Mouse (Mus musculus) MEL (cell line): ENCODE measurements at regions not wholly inside any gene's neighbourhood (a gene's known extent, or its start where the extent isn't known, plus 50 kb on each side); places are given as distances from the start of the nearest gene placed in this dataset.

Experiments used
- DNase-seq: peaks from one replicate; pipeline ENCODE4 v3.0.0; 2011; ENCODE audit warnings: low read depth, low spot score
- H3K27ac ChIP-seq: 2 replicates; pipeline ENCODE4 v1.5.1; 2012; ENCODE audit warnings: low read depth, mild to moderate bottlenecking, control low read depth, low read length, moderate library complexity; ENCODE audit not compliant: control insufficient read depth
- H3K27me3 ChIP-seq, 2 experiments: fragments of 150-350 bp in 1 of 2; sonication (generic) in 1 of 2; 2 replicates each; pipeline ENCODE4 v1.6.1; 2012; ENCODE audit warnings: low read length in 2 of 2, mild to moderate bottlenecking in 2 of 2, improper control_type of control experiment in 1 of 2, moderate library complexity in 1 of 2; ENCODE audit not compliant: insufficient read depth in 2 of 2, control insufficient read depth in 1 of 2
- H3K36me3 ChIP-seq, 2 experiments: 2 replicates each; pipeline ENCODE4 v1.6.1; 2012 to 2014; ENCODE audit warnings: low read length in 2 of 2, improper control_type of control experiment in 1 of 2, inconsistent platforms in 1 of 2, mild to moderate bottlenecking in 1 of 2; ENCODE audit not compliant: insufficient read depth in 2 of 2, control insufficient read depth in 1 of 2
- H3K4me1 ChIP-seq, 2 experiments: fragments of 150-350 bp in 1 of 2; sonication (generic) in 1 of 2; 2 replicates each; pipeline ENCODE4 v1.6.1; 2012; ENCODE audit warnings: low read length in 2 of 2, improper control_type of control experiment in 1 of 2, mild to moderate bottlenecking in 1 of 2; ENCODE audit not compliant: insufficient read depth in 2 of 2, control insufficient read depth in 1 of 2
- H3K4me3 ChIP-seq, 2 experiments: fragments of 150-350 bp in 1 of 2; sonication (generic) in 1 of 2; 2 replicates each; pipeline ENCODE4 v1.5.1; 2012; ENCODE audit warnings: low read depth in 2 of 2, low read length in 2 of 2, mild to moderate bottlenecking in 2 of 2, moderate library complexity in 2 of 2, control low read depth in 1 of 2, improper control_type of control experiment in 1 of 2; ENCODE audit not compliant: control insufficient read depth in 1 of 2, insufficient read depth in 1 of 2
- H3K79me2 ChIP-seq: 2 replicates; pipeline ENCODE4 v1.6.1; 2012; ENCODE audit warnings: mild to moderate bottlenecking, low read length, moderate library complexity; ENCODE audit not compliant: control insufficient read depth, poor library complexity, insufficient read depth
- H3K9ac ChIP-seq: 2 replicates; pipeline ENCODE4 v1.6.1; 2012; ENCODE audit warnings: low read depth, mild to moderate bottlenecking, control low read depth, low read length, moderate library complexity; ENCODE audit not compliant: control insufficient read depth, poor library complexity, severe bottlenecking
- H3K9me3 ChIP-seq: fragments of 150-350 bp; sonication (generic); replicated peaks from 2 replicates; pipeline ENCODE4 v1.6.1; 2012; ENCODE audit warnings: mild to moderate bottlenecking, low read length, improper control_type of control experiment, moderate library complexity; ENCODE audit not compliant: insufficient read depth
- BHLHE40 ChIP-seq: IDR thresholded peaks from 2 replicates; pipeline ENCODE4 v1.6.1; 2012; ENCODE audit warnings: low read depth, mild to moderate bottlenecking, inconsistent platforms, low read length, improper control_type of control experiment, borderline replicate concordance
- CHD1 ChIP-seq: IDR thresholded peaks from 2 replicates; pipeline ENCODE4 v1.6.1; 2012; ENCODE audit warnings: low read depth, mild to moderate bottlenecking, inconsistent platforms, low read length, improper control_type of control experiment
- CHD2 ChIP-seq: IDR thresholded peaks from 2 replicates; pipeline ENCODE4 v1.6.1; 2011; ENCODE audit warnings: low read length, improper control_type of control experiment
- ELF1 ChIP-seq: IDR thresholded peaks from 2 replicates; pipeline ENCODE4 v1.6.1; 2014; ENCODE audit warnings: low read depth, mild to moderate bottlenecking, inconsistent platforms, low read length, improper control_type of control experiment, moderate library complexity
- ETS1 ChIP-seq: IDR thresholded peaks from 2 replicates; pipeline ENCODE4 v1.6.1; 2012; ENCODE audit warnings: low read depth, mild to moderate bottlenecking, inconsistent platforms, low read length, improper control_type of control experiment, moderate library complexity
- JUND ChIP-seq: IDR thresholded peaks from 2 replicates; pipeline ENCODE4 v1.6.1; 2011; ENCODE audit warnings: low read depth, mild to moderate bottlenecking, improper control_type of control experiment, low read length
- MAFK ChIP-seq: IDR thresholded peaks from 2 replicates; pipeline ENCODE4 v1.6.1; 2011; ENCODE audit warnings: low read depth, mild to moderate bottlenecking, low read length, improper control_type of control experiment, borderline replicate concordance
- MAX ChIP-seq: IDR thresholded peaks from 2 replicates; pipeline ENCODE4 v1.6.1; 2011; ENCODE audit warnings: low read length, improper control_type of control experiment
- MAZ ChIP-seq: IDR thresholded peaks from 2 replicates; pipeline ENCODE4 v1.6.1; 2012; ENCODE audit warnings: low read depth, mild to moderate bottlenecking, inconsistent platforms, low read length, improper control_type of control experiment
- MEF2A ChIP-seq: IDR thresholded peaks from 2 replicates; pipeline ENCODE4 v1.6.1; 2014; ENCODE audit warnings: low read depth, mild to moderate bottlenecking, inconsistent platforms, low read length, improper control_type of control experiment; ENCODE audit not compliant: poor library complexity, insufficient replicate concordance, severe bottlenecking; ENCODE audit errors: extremely low read depth
- NRF1 ChIP-seq: IDR thresholded peaks from 2 replicates; pipeline ENCODE4 v1.6.1; 2014; ENCODE audit warnings: low read depth, mild to moderate bottlenecking, inconsistent platforms, low read length, improper control_type of control experiment, moderate library complexity; ENCODE audit not compliant: poor library complexity, insufficient read depth, severe bottlenecking
- POLR2A ChIP-seq, 2 experiments: IDR thresholded peaks; 2 replicates each; pipeline ENCODE4 v1.6.1; 2011 to 2012; ENCODE audit warnings: low read length in 2 of 2, mild to moderate bottlenecking in 2 of 2, control low read depth in 1 of 2, improper control_type of control experiment in 1 of 2, low read depth in 1 of 2, moderate library complexity in 1 of 2; ENCODE audit not compliant: control insufficient read depth in 1 of 2, insufficient read depth in 1 of 2, poor library complexity in 1 of 2
- POLR2AphosphoS2 ChIP-seq: IDR thresholded peaks from 2 replicates; pipeline ENCODE4 v1.6.1; 2011; ENCODE audit warnings: low read length, improper control_type of control experiment
- POLR2AphosphoS5 ChIP-seq: IDR thresholded peaks from 2 replicates; pipeline ENCODE4 v1.6.1; 2012; ENCODE audit warnings: low read depth, borderline replicate concordance, mild to moderate bottlenecking, inconsistent platforms, low read length, moderate library complexity, mixed read lengths
- RCOR1 ChIP-seq: IDR thresholded peaks from 2 replicates; pipeline ENCODE4 v1.6.1; 2012; ENCODE audit warnings: low read depth, mild to moderate bottlenecking, inconsistent platforms, low read length, improper control_type of control experiment
- SIN3A ChIP-seq: IDR thresholded peaks from 2 replicates; pipeline ENCODE4 v1.6.1; 2012; ENCODE audit warnings: low read length, improper control_type of control experiment, inconsistent platforms
- TAL1 ChIP-seq: IDR thresholded peaks from 2 replicates; pipeline ENCODE4 v1.6.1; 2012; ENCODE audit warnings: mild to moderate bottlenecking, inconsistent platforms, low read length, moderate library complexity, mixed read lengths
- TCF12 ChIP-seq: IDR thresholded peaks from 2 replicates; pipeline ENCODE4 v1.6.1; 2014; ENCODE audit warnings: low read depth, mild to moderate bottlenecking, inconsistent platforms, low read length, improper control_type of control experiment, moderate library complexity
- UBTF ChIP-seq: IDR thresholded peaks from 2 replicates; pipeline ENCODE4 v1.6.1; 2012; ENCODE audit warnings: low read depth, mild to moderate bottlenecking, inconsistent platforms, low read length, improper control_type of control experiment, moderate library complexity, borderline replicate concordance; ENCODE audit not compliant: insufficient read depth
- USF1 ChIP-seq: IDR thresholded peaks from 2 replicates; pipeline ENCODE4 v1.6.1; 2014; ENCODE audit warnings: low read depth, mild to moderate bottlenecking, inconsistent platforms, low read length, improper control_type of control experiment, moderate library complexity
- ZKSCAN1 ChIP-seq: IDR thresholded peaks from 2 replicates; pipeline ENCODE4 v1.6.1; 2012; ENCODE audit warnings: low read depth, mild to moderate bottlenecking, inconsistent platforms, low read length, improper control_type of control experiment, moderate library complexity

DNA sequence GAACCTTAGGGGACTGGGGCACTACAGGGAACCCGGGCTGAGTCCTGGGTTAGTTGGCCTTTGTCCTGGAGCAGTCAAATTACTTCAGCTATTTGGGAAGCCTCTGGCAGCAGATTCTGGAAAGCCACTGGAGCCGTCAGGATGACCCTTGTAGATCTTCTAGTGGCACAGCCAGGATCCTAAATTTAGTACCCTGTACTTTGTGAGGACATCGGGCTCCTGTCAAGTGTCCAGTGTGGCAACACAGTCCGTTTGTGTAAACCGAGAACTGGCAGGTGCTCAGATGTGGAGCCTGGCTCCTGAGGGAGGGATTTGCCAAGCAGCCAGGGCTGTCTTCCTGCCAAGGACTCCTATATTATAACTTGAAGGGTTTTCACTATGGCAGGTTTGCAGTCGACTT is 76.8 kb upstream of the Pced1b start:
- H3K27ac ChIP-seq: no peak overlapping the region
- H3K4me3 ChIP-seq: no peak overlapping the region
- no peaks in the 10 kb centered on the region for H3K9me3 ChIP-seq
- no peaks in the 10 kb centered on the region for H3K36me3 ChIP-seq
- H3K27me3 ChIP-seq: no peaks in the 10 kb centered on the region
- no peaks in the 10 kb centered on the region for H3K4me1 ChIP-seq
- DNase-seq: no peak
- TF ChIP-seq POLR2AphosphoS2 (no peak), RCOR1 (no peak), POLR2AphosphoS5 (no peak), CHD1 (no peak), BHLHE40 (no peak), NRF1 (no peak), CHD2 (no peak), TAL1 (no peak), MAZ (no peak)
- no peaks in the 10 kb centered on the region for H3K79me2 ChIP-seq
- H3K9ac ChIP-seq: no peak overlapping the region

- no peaks in the 10 kb centered on the region for H3K79me2 ChIP-seq
- H3K27ac ChIP-seq: no peak overlapping the region
- H3K9ac ChIP-seq: no peak overlapping the region
- no peaks in the 10 kb centered on the region for H3K27me3 ChIP-seq
- H3K36me3 ChIP-seq: no peaks in the 10 kb centered on the region
- no peak for TF ChIP-seq ELF1
- no peak for TF ChIP-seq SIN3A
- TF ChIP-seq TCF12: no peak
- no peak for TF ChIP-seq USF1
- TF ChIP-seq UBTF: no peak
- no peak for TF ChIP-seq BHLHE40
- no peak for TF ChIP-seq ZKSCAN1
- TF ChIP-seq MAFK: no peak
- no peak for TF ChIP-seq POLR2A (IDR thresholded peaks at IDR 0.05; ENCODE audit: control insufficient read depth in 1 of 2, insufficient read depth in 1 of 2, low read depth in 1 of 2, low read length in 2 of 2, poor library complexity in 1 of 2)
- no peak for TF ChIP-seq CHD2
- no peaks in the 10 kb centered on the region for H3K9me3 ChIP-seq
- no peaks in the 10 kb centered on the region for H3K4me1 ChIP-seq
- DNase-seq: no peak
- H3K4me3 ChIP-seq: no peak overlapping the region
Measured at GRCm38 (mm10) chr15:97169381-97169780, 77.5 kb upstream of the Pced1b start.

- Histone ChIP-seq H3K4me3 (no peak overlapping the region), H3K27ac (no peak overlapping the region), H3K9ac (no peak overlapping the region), H3K27me3 (no peaks in the 10 kb centered on the region), H3K36me3 (no peaks in the 10 kb centered on the region), H3K9me3 (no peaks in the 10 kb centered on the region), H3K4me1 (no peaks in the 10 kb centered on the region), H3K79me2 (no peaks in the 10 kb centered on the region)
- DNase-seq: no peak
- no peak for TF ChIP-seq JUND
- TF ChIP-seq MEF2A: no peak
- no peak for TF ChIP-seq ETS1
- TF ChIP-seq MAX: no peak
- no peak for TF ChIP-seq RCOR1
- no peak for TF ChIP-seq POLR2A (IDR thresholded peaks at IDR 0.05; ENCODE audit: control insufficient read depth in 1 of 2, insufficient read depth in 1 of 2, low read depth in 1 of 2, low read length in 2 of 2, poor library complexity in 1 of 2)
Measured at GRCm38 (mm10) chr15:97167116-97167515, 79.8 kb upstream of the Pced1b start.
